Mouse (Mus musculus) limb, embryonic 14.5 days (tissue): ENCODE data around the gene Ddx41. TPM values are rescaled to one million over a fixed set of nuclear protein-coding genes. Genes with fewer than 3 reads are reported as not detected.

Source experiments
- ATAC-seq: fragments of 200-750 bp; cut with Nextera tagmentation; 2 replicates; pipeline ENCODE4 v1.8.0; 2017; ENCODE audit warnings: low read depth, moderate number of reproducible peaks, moderate TSS enrichment; ENCODE audit not compliant: low FRiP score
- DNase-seq: peaks from one replicate; pipeline ENCODE4 v3.0.0-alpha.2; 2015; ENCODE audit warnings: low spot score
- H3K27ac ChIP-seq: fragments of 300-500 bp; sonication (generic); replicated peaks from 2 replicates; pipeline ENCODE4 v1.5.1; 2014; ENCODE audit warnings: low read depth, mild to moderate bottlenecking, low read length, moderate library complexity, mixed read lengths
- H3K27me3 ChIP-seq: fragments of 300-500 bp; sonication (generic); 2 replicates; pipeline ENCODE4 v1.6.1; 2014; ENCODE audit warnings: low read length, mixed read lengths; ENCODE audit not compliant: control insufficient read depth, insufficient read depth
- H3K36me3 ChIP-seq: fragments of 300-500 bp; sonication (generic); 2 replicates; pipeline ENCODE4 v1.6.1; 2014; ENCODE audit warnings: mild to moderate bottlenecking, low read length, moderate library complexity, mixed read lengths; ENCODE audit not compliant: control insufficient read depth, insufficient read depth
- H3K4me1 ChIP-seq: fragments of 300-500 bp; sonication (generic); 2 replicates; pipeline ENCODE4 v1.6.1; 2014; ENCODE audit warnings: antibody characterized with exemption, low read length, mixed read lengths; ENCODE audit not compliant: control insufficient read depth, insufficient read depth
- H3K4me2 ChIP-seq: fragments of 300-500 bp; sonication (generic); replicated peaks from 2 replicates; pipeline ENCODE4 v1.6.1; 2014; ENCODE audit warnings: low read depth, mild to moderate bottlenecking, low read length, moderate library complexity; ENCODE audit not compliant: severe bottlenecking
- H3K4me3 ChIP-seq: fragments of 300-500 bp; sonication (generic); replicated peaks from 2 replicates; pipeline ENCODE4 v1.5.1; 2014; ENCODE audit warnings: low read length
- H3K9ac ChIP-seq: fragments of 300-500 bp; sonication (generic); 2 replicates; pipeline ENCODE4 v1.6.1; 2014; ENCODE audit warnings: mild to moderate bottlenecking, low read depth, low read length, moderate library complexity; ENCODE audit not compliant: severe bottlenecking
- H3K9me3 ChIP-seq: fragments of 300-500 bp; sonication (generic); 2 replicates; pipeline ENCODE4 v1.6.1; 2016; ENCODE audit warnings: low read length; ENCODE audit not compliant: control insufficient read depth
- POLR2A ChIP-seq: fragments of 200-500 bp; IDR thresholded peaks from 2 replicates; pipeline ENCODE4 v1.8.0; 2012; ENCODE audit warnings: inconsistent platforms, mild to moderate bottlenecking, moderate library complexity, borderline replicate concordance; ENCODE audit not compliant: insufficient read depth, insufficient read length; ENCODE audit errors: extremely low read depth
- WGBS: fragments of 180-500 bp; shearing (Covaris S2); extraction: QIAGEN DNeasy Blood & Tissue Kit; methylation state at CpG from one replicate; pipeline ENCODE4 v1.1.7; 2014; 5-methylcytosine and 5-hydroxymethylcytosine counted together
- polyA plus RNA-seq, 2 experiments: library from polyadenylated mRNA; depleted of rRNA in 1 of 2; stranded (reverse) in 1 of 2; unstranded in 1 of 2; fragments of >200 nt; fragmentation: Nextera tagmentation in 1 of 2; extraction: Ambion mirVana in 1 of 2; gene quantifications; 2 replicates each; pipeline versions ENCODE4 v1.2.1 to v1.2.3; 2012 to 2014

The Ddx41 gene
- polyA plus RNA-seq, 2 experiments = 59.9 to 92.6 TPM

DNA sequence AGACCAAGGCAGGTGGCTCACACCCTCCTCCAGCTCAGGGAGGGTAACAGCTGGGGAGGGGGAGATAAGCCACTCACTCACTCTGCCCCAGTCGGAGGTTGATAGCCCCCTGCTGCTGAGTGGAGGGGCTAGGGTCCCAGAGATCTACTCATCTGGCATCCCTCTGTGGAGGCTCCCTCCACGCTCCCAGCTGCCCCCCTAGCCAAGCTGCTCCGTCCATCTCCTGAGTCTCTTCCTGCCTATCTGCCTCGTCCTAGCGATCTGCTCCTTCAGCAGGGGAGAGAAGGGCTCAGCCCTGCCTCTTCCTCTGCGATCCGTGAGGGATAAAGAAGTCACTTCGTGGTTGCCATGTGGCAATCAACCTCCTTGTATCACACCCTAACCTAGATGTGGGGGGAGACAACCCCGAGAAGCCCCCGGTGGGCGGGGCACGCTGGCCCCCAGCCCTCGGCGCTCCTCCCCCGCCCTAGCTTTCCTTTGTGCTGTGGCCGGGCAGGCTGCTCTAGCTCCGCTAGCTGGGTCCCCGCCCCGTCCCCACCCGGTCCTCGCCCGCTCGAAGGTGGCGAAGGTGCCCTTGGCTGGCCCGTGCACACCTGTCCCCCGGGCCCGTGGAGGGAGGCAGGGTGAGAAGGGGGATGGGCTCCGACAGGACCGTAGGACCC lies 49.4 kb downstream of the Ddx41 start:
- peaks cover 32% of the 10 kb centered on the region for H3K4me1 ChIP-seq
- no peak for DNase-seq

GRCm38 (mm10) chr13:55486029-55486794 lies 50.2 kb downstream of the Ddx41 start:
- 35% methylated on average over 14 of the region's 14 CpGs for whole genome bisulfite sequencing
- ATAC-seq (no peak), DNase-seq (no peak)
- Histone ChIP-seq H3K27ac (0 out of 2 replicates have a peak overlapping the region, but pooled peaks have one; percentile 28), H3K27me3 (no peaks in the 10 kb centered on the region), H3K9ac (peak overlapping the region; percentile 100), H3K4me2 (peak overlapping the region; percentile 79), H3K36me3 (peaks cover 28% of the 10 kb centered on the region), H3K4me1 (peaks cover 32% of the 10 kb centered on the region), H3K4me3 (peak overlapping the region; percentile 88), H3K9me3 (no peaks in the 10 kb centered on the region)
- no peak for TF ChIP-seq POLR2A

More for the DNA sequence above, 49.4 kb downstream of the Ddx41 start:
- 0 out of 2 replicates have a peak, but pooled peaks have one; percentile 10 for TF ChIP-seq POLR2A
- Histone ChIP-seq H3K9me3 (no peaks in the 10 kb centered on the region), H3K4me2 (peak overlapping the region; percentile 79), H3K4me3 (peak overlapping the region; percentile 88), H3K9ac (peak overlapping the region; percentile 100), H3K27me3 (no peaks in the 10 kb centered on the region), H3K36me3 (peaks cover 20% of the 10 kb centered on the region), H3K27ac (peak overlapping the region; percentile 90)
- peak; percentile 50 for ATAC-seq
- WGBS = under 1% methylated on average over 23 of the region's 29 CpGs

GRCm38 (mm10) chr13:55484520-55485088 lies 51.9 kb downstream of the Ddx41 start:
- no peak overlapping the region; the same call in 1 of the 2 replicates for H3K27ac ChIP-seq
- H3K4me1 ChIP-seq = peaks cover 32% of the 10 kb centered on the region
- TF ChIP-seq POLR2A = no peak

DNA sequence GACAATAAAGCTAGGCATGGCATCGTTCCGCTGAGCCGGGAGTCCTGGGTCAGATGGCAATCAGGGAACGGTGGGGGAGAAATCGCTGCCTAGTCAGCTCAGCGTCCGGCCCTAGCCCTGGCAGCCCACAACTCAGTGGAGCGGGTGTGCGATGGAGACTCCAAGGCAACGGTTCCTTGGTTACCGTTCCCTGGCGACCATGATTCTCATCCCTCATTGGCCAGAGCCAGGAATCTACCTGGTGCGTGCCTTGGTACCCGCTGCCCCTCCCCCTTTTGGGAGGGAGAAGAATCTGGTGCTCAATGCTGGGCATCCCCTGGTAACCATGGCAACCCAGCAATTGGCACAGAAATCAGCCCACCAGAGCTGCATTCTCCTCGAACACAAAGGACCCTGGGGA lies 52.9 kb downstream of the Ddx41 start:
- no peak for DNase-seq
- H3K27me3 ChIP-seq = no peaks in the 10 kb centered on the region

More at GRCm38 (mm10) chr13:55484520-55485088, 51.9 kb downstream of the Ddx41 start:
- no peak overlapping the region for H3K4me3 ChIP-seq
- H3K36me3 ChIP-seq = peaks cover 44% of the 10 kb centered on the region
- 0 out of 2 replicates have a peak overlapping the region, but pooled peaks have one; percentile 79 for H3K4me2 ChIP-seq
- no peaks in the 10 kb centered on the region for H3K9me3 ChIP-seq
- WGBS = 28% methylated on average over 7 of the region's 7 CpGs
- DNase-seq = no peak
- no peak for ATAC-seq
- no peaks in the 10 kb centered on the region for H3K27me3 ChIP-seq
- H3K9ac ChIP-seq = 0 out of 2 replicates have a peak overlapping the region, but pooled peaks have one; percentile 21

DNA sequence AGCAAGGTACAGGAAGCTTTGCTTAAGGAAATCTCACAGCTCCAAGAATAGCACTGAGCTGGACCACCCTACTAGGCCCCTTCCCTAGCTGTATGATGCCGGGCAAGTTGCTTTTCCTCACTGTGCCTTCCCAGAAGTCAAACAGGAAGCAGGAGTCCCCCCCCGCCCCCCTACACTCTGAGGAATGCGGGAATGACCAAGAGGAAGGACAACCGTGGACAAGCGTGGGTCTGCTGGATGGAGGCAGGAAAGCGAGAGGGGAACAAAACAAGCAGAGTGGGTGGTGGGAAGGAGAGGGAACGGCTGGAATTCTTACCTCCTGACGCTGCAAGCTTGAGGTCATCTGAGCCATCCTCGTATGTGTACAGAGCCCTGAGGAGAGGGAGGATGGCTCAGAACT lies 53.4 kb downstream of the Ddx41 start:
- WGBS = 53% methylated on average over 9 of the region's 9 CpGs
- no peaks in the 10 kb centered on the region for H3K9me3 ChIP-seq
- peaks cover 56% of the 10 kb centered on the region for H3K36me3 ChIP-seq
- DNase-seq = no peak
- no peak overlapping the region for H3K4me3 ChIP-seq
- H3K27ac ChIP-seq = no peak overlapping the region; the same call in 1 of the 2 replicates
- H3K4me2 ChIP-seq = no peak overlapping the region
- no peak for ATAC-seq
- no peaks in the 10 kb centered on the region for H3K27me3 ChIP-seq
- H3K4me1 ChIP-seq = peaks cover 29% of the 10 kb centered on the region
- TF ChIP-seq POLR2A = no peak
- H3K9ac ChIP-seq = no peak overlapping the region

More for the DNA sequence above, 52.9 kb downstream of the Ddx41 start:
- WGBS = 54% methylated on average over 15 of the region's 15 CpGs
- Histone ChIP-seq H3K27ac (no peak overlapping the region; the same call in 1 of the 2 replicates), H3K9ac (no peak overlapping the region), H3K4me2 (no peak overlapping the region), H3K4me3 (no peak overlapping the region), H3K9me3 (no peaks in the 10 kb centered on the region), H3K4me1 (peaks cover 32% of the 10 kb centered on the region), H3K36me3 (peaks cover 54% of the 10 kb centered on the region)
- TF ChIP-seq POLR2A = no peak
- ATAC-seq = no peak
